Mouse (Mus musculus): ENCODE measurements around the gene Nkd1.

Gene Nkd1

GRCm38 (mm10) chr8:88539963-88540362 lies 18.8 kb downstream of the Nkd1 start:
- no peak for DNase-seq

GRCm38 (mm10) chr8:88542596-88543213 lies 21.6 kb downstream of the Nkd1 start:
- no peak for DNase-seq

- no peak for DNase-seq
Measured at GRCm38 (mm10) chr8:88544677-88545076, 23.5 kb downstream of the Nkd1 start.

GRCm38 (mm10) chr8:88545441-88545840 lies 24.3 kb downstream of the Nkd1 start:
- DNase-seq, result no peak

- peak; percentile 41 for DNase-seq
Measured at GRCm38 (mm10) chr8:88546032-88546732, 25.0 kb downstream of the Nkd1 start.

GRCm38 (mm10) chr8:88555669-88556068 lies 34.5 kb downstream of the Nkd1 start:
- no peak for DNase-seq

- DNase-seq, result no peak
Measured at GRCm38 (mm10) chr8:88559985-88560473, 38.9 kb downstream of the Nkd1 start.

- no peak for DNase-seq
Measured at GRCm38 (mm10) chr8:88561402-88561801, 40.2 kb downstream of the Nkd1 start.

- DNase-seq, result no peak
Measured at GRCm38 (mm10) chr8:88564256-88564903, 43.2 kb downstream of the Nkd1 start.

- no peak for DNase-seq
Measured at GRCm38 (mm10) chr8:88566119-88566518, 45.0 kb downstream of the Nkd1 start.

GRCm38 (mm10) chr8:88567314-88568121 lies 46.4 kb downstream of the Nkd1 start:
- DNase-seq, result peak; percentile 53

- DNase-seq, result no peak
Measured at GRCm38 (mm10) chr8:88568211-88568610, 47.1 kb downstream of the Nkd1 start.

GRCm38 (mm10) chr8:88569366-88569765 lies 48.2 kb downstream of the Nkd1 start:
- DNase-seq, result no peak

- peak; percentile 78 for DNase-seq
Measured at GRCm38 (mm10) chr8:88570293-88570998, 49.3 kb downstream of the Nkd1 start.

- DNase-seq, result no peak
Measured at GRCm38 (mm10) chr8:88571434-88572184, 50.5 kb downstream of the Nkd1 start.

- DNase-seq, result no peak
Measured at GRCm38 (mm10) chr8:88572185-88572909, 51.2 kb downstream of the Nkd1 start.

- DNase-seq, result no peak
Measured at GRCm38 (mm10) chr8:88572941-88573645, 51.9 kb downstream of the Nkd1 start.

- DNase-seq, result no peak
Measured at GRCm38 (mm10) chr8:88574975-88575374, 53.8 kb downstream of the Nkd1 start.

GRCm38 (mm10) chr8:88576351-88577142 lies 55.4 kb downstream of the Nkd1 start:
- no peak for DNase-seq

Measured in embryo, embryonic 11 days (tissue).